Mouse (Mus musculus) liver, embryonic 12.5 days (tissue): Measurements from ENCODE around the gene Mboat1. TPM values are rescaled to one million over a fixed set of nuclear protein-coding genes. Genes with fewer than 3 reads are reported as not detected.

ENCODE experiments used
- ATAC-seq: fragments of 200-750 bp; cut with Nextera tagmentation; 2 replicates; pipeline ENCODE4 v1.8.0; 2017; ENCODE audit warnings: moderate number of reproducible peaks, mild to moderate bottlenecking, moderate library complexity
- H3K27ac ChIP-seq: fragments of 300-500 bp; sonication (generic); 2 replicates; pipeline ENCODE4 v1.5.1; 2016; ENCODE audit warnings: mild to moderate bottlenecking
- H3K27me3 ChIP-seq: fragments of 300-500 bp; sonication (generic); replicated peaks from 2 replicates; pipeline ENCODE4 v1.6.1; 2016; ENCODE audit warnings: mild to moderate bottlenecking, moderate library complexity
- H3K36me3 ChIP-seq: fragments of 300-500 bp; sonication (generic); 2 replicates; pipeline ENCODE4 v1.6.1; 2016; ENCODE audit warnings: mild to moderate bottlenecking, moderate library complexity
- H3K4me1 ChIP-seq: fragments of 300-500 bp; sonication (generic); 2 replicates; pipeline ENCODE4 v1.6.1; 2016
- H3K4me2 ChIP-seq: fragments of 300-500 bp; sonication (generic); 2 replicates; pipeline ENCODE4 v1.6.1; 2016; ENCODE audit warnings: mild to moderate bottlenecking, moderate library complexity
- H3K4me3 ChIP-seq: fragments of 300-500 bp; sonication (generic); 2 replicates; pipeline ENCODE4 v1.5.1; 2016; ENCODE audit warnings: mild to moderate bottlenecking, moderate library complexity
- H3K9ac ChIP-seq: fragments of 300-500 bp; sonication (generic); 2 replicates; pipeline ENCODE4 v1.6.1; 2016; ENCODE audit warnings: mild to moderate bottlenecking, moderate library complexity
- H3K9me3 ChIP-seq: fragments of 300-500 bp; sonication (generic); replicated peaks from 2 replicates; pipeline ENCODE4 v1.6.1; 2016; ENCODE audit warnings: mild to moderate bottlenecking, moderate library complexity
- WGBS: fragments of 180-500 bp; shearing (Covaris S2); methylation state at CpG from one replicate; pipeline ENCODE4 v1.1.7; 2016; ENCODE audit not compliant: insufficient replicate concordance; 5-methylcytosine and 5-hydroxymethylcytosine counted together
- polyA plus RNA-seq: library from polyadenylated mRNA; unstranded; fragments of >200 nt; fragmentation: Nextera tagmentation; extraction: Ambion mirVana; gene quantifications from 2 replicates; pipeline ENCODE4 v1.2.1, GENCODE M21; 2016

Mboat1 gene
- polyA plus RNA-seq, 1 experiment from 2014 or later = 2.6 TPM

DNA sequence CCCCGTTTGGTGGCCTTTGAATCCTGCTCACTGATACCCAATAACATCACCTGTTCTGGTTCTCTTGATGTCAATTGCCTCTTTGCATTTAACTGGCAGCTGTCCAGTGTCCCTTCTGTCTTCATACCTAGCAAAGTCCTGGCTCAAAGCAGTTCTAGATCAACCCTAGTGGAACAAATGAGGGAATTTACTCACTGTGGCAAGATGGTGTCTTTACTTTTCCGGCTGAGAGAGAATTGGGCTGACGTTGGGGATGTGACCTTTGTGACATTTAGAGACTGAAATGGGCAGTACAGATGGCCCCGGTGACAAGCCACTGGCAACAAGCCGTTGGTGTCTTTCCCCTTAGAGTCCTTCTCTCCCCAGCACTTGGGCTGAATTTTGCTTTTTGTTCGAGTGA lies 118.1 kb downstream of the Mboat1 start:
- 60% methylated on average over 6 of the region's 6 CpGs for WGBS
- no peak overlapping the region for H3K4me3 ChIP-seq
- no peak overlapping the region for H3K9ac ChIP-seq
- no peaks in the 10 kb centered on the region for H3K4me1 ChIP-seq
- no peaks in the 10 kb centered on the region for H3K27me3 ChIP-seq
- no peaks in the 10 kb centered on the region for H3K9me3 ChIP-seq
- ATAC-seq = no peak
- no peak overlapping the region for H3K4me2 ChIP-seq
- H3K36me3 ChIP-seq = no peaks in the 10 kb centered on the region
- H3K27ac ChIP-seq = no peak overlapping the region

DNA sequence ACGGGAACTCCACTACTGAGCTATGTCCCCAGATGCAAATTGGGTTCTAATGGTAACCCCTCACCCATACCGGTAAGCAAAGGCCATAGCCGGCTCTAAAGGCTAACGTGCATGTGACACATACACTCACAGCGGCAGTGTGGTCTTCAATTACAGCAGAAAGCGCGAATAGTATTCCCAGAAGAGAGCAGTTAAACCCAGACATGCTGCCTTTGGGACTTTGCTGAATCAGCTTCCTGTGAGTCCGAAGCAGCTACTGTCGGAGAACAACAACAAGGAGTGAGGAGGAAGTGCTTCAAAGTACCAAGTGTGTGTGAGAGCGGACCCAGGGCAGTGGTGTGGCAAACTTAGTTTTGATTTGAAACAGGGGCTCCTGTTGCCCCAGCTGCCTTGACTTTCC lies 122.5 kb downstream of the Mboat1 start:
- no peaks in the 10 kb centered on the region for H3K36me3 ChIP-seq
- no peaks in the 10 kb centered on the region for H3K4me1 ChIP-seq
- no peak overlapping the region for H3K4me2 ChIP-seq
- 51% methylated on average over 10 of the region's 10 CpGs for WGBS
- H3K9ac ChIP-seq = no peak overlapping the region
- no peaks in the 10 kb centered on the region for H3K27me3 ChIP-seq
- H3K4me3 ChIP-seq = no peak overlapping the region
- H3K9me3 ChIP-seq = no peaks in the 10 kb centered on the region
- H3K27ac ChIP-seq = no peak overlapping the region
- ATAC-seq = no peak

DNA sequence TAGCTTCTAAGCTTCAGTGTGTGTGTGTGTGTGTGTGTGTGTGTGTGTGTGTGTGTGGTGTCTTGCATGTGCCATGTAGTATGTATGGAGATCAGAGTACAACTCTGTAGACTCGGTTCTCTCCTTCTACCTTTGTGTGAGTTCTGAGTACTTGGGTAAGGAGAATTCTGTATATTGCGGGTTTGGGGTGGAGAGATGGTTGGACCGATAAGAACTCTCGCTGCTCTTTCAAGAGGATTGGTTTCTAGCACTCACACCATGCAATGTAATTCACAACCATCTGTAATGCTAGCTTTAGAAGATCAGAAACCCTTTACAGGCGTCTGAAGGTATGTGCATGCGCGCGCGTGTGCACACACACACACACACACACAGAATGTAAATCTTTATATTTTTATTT lies 123.0 kb downstream of the Mboat1 start:
- H3K4me1 ChIP-seq = no peaks in the 10 kb centered on the region
- no peak overlapping the region for H3K4me3 ChIP-seq
- H3K27me3 ChIP-seq = no peaks in the 10 kb centered on the region
- no peak overlapping the region for H3K27ac ChIP-seq
- 85% methylated on average over 9 of the region's 9 CpGs for WGBS
- H3K36me3 ChIP-seq = no peaks in the 10 kb centered on the region
- H3K9ac ChIP-seq = no peak overlapping the region
- no peak for ATAC-seq
- H3K4me2 ChIP-seq = no peak overlapping the region
- no peaks in the 10 kb centered on the region for H3K9me3 ChIP-seq

DNA sequence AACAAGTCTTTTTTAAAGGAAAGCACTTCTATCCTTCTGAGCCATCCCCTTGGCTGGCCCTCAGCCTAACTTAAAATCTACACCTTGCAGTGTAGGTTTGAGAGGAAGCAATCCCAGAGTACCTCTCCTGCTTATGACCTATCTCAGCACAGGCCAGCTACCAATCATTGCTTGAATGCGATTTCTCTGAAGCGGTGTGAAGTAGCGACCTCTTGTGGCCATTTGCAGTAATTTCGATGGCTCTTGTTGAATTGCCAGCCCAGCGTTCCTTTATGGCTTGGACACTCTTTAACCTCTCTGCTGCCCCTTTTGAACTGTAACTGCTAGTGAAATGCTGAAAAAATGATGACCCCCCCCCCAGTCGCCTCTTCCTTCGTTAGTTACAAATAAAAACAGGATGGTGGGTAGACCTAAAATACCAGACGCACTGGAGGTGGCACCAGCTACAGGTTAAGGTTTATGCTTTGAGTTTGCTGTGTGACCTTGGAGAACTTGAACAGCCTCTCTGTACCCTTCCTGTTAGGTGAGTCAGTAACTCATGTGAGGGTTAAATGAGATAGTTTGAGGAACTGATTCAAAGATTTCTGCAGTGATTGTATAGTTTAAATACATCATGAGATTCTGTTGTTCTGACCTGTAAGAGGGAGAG lies 123.7 kb downstream of the Mboat1 start:
- H3K27me3 ChIP-seq = no peaks in the 10 kb centered on the region
- H3K4me2 ChIP-seq = no peak overlapping the region
- WGBS = 10% methylated on average over 8 of the region's 8 CpGs
- no peak overlapping the region for H3K9ac ChIP-seq
- H3K4me3 ChIP-seq = no peak overlapping the region
- ATAC-seq = no peak
- H3K4me1 ChIP-seq = no peaks in the 10 kb centered on the region
- no peaks in the 10 kb centered on the region for H3K36me3 ChIP-seq
- H3K9me3 ChIP-seq = no peaks in the 10 kb centered on the region
- H3K27ac ChIP-seq = no peak overlapping the region

- no peak overlapping the region for H3K4me2 ChIP-seq
- H3K4me1 ChIP-seq = no peaks in the 10 kb centered on the region
- no peaks in the 10 kb centered on the region for H3K9me3 ChIP-seq
- H3K4me3 ChIP-seq = no peak overlapping the region
- no peak overlapping the region for H3K9ac ChIP-seq
- H3K27ac ChIP-seq = no peak overlapping the region
- no peaks in the 10 kb centered on the region for H3K36me3 ChIP-seq
- 24% methylated on average over 2 of the region's 2 CpGs for WGBS
- ATAC-seq = no peak
- no peaks in the 10 kb centered on the region for H3K27me3 ChIP-seq
These were observed 127.4 kb downstream of the Mboat1 start for GRCm38 (mm10) chr13:30263681-30264080.

DNA sequence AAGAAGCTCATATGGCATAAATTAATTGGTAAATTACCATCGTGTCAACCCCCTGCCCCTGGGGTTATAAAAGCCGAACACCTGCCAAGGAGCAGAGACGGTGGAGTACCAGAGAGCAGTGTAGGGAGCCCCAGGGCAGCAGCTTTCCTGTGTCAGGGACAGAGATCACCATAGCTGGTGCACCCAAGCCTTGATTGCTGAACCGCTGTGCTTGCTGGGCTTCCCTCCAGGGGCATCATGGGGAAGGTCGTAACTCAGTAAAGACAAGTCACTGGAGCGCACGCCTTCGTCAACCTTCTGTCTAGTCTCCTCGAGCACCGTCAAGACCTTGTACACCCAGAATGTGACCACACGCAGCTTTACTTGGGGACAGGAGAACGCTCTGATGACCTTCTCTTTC lies 128.0 kb downstream of the Mboat1 start:
- no peak overlapping the region for H3K27ac ChIP-seq
- H3K4me2 ChIP-seq = no peak overlapping the region
- H3K4me1 ChIP-seq = no peaks in the 10 kb centered on the region
- WGBS = 54% methylated on average over 12 of the region's 12 CpGs
- H3K4me3 ChIP-seq = no peak overlapping the region
- ATAC-seq = no peak
- H3K27me3 ChIP-seq = no peaks in the 10 kb centered on the region
- H3K9ac ChIP-seq = no peak overlapping the region
- no peaks in the 10 kb centered on the region for H3K9me3 ChIP-seq
- H3K36me3 ChIP-seq = no peaks in the 10 kb centered on the region

GRCm38 (mm10) chr13:30264765-30265164 lies 128.5 kb downstream of the Mboat1 start:
- H3K4me3 ChIP-seq = no peak overlapping the region
- no peaks in the 10 kb centered on the region for H3K27me3 ChIP-seq
- H3K9me3 ChIP-seq = no peaks in the 10 kb centered on the region
- no peaks in the 10 kb centered on the region for H3K36me3 ChIP-seq
- H3K27ac ChIP-seq = no peak overlapping the region
- no peak overlapping the region for H3K9ac ChIP-seq
- no peak for ATAC-seq
- H3K4me2 ChIP-seq = no peak overlapping the region
- 35% methylated on average over 5 of the region's 5 CpGs for WGBS
- H3K4me1 ChIP-seq = no peaks in the 10 kb centered on the region

DNA sequence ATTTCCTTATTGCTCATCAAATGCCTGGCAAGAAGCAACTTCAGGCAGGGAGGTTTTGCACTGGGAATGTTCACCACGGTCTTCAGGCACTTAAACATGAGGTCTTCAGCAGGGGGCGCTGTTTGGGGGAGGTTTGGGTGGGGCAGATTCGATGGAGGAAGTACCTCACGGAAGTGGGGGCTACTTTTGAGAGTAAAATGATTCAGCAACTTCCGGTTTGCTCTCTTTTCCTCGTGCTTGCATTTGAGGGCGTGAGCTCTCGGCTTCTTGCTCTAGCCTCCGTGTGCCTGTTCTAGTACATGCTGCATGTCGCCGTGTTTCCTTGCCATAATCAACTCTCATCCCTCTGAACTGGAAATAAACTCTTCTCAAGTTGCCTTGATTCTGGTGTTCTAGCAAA lies 129.7 kb downstream of the Mboat1 start:
- no peak overlapping the region for H3K9ac ChIP-seq

GRCm38 (mm10) chr13:30272040-30272686 lies 135.9 kb downstream of the Mboat1 start:
- H3K4me2 ChIP-seq = no peak overlapping the region
- H3K27me3 ChIP-seq = no peaks in the 10 kb centered on the region
- no peak overlapping the region for H3K9ac ChIP-seq
- no peaks in the 10 kb centered on the region for H3K4me1 ChIP-seq
- ATAC-seq = no peak
- WGBS = 16% methylated on average over 6 of the region's 6 CpGs
- H3K9me3 ChIP-seq = no peaks in the 10 kb centered on the region
- no peak overlapping the region for H3K27ac ChIP-seq
- H3K36me3 ChIP-seq = no peaks in the 10 kb centered on the region
- H3K4me3 ChIP-seq = no peak overlapping the region

More for the DNA sequence above, 129.7 kb downstream of the Mboat1 start:
- Histone ChIP-seq H3K27ac (no peak overlapping the region), H3K4me2 (no peak overlapping the region), H3K27me3 (no peaks in the 10 kb centered on the region), H3K9me3 (no peaks in the 10 kb centered on the region), H3K4me1 (no peaks in the 10 kb centered on the region), H3K4me3 (no peak overlapping the region), H3K36me3 (no peaks in the 10 kb centered on the region)
- ATAC-seq = no peak
- 72% methylated on average over 11 of the region's 11 CpGs for WGBS

Other genes starting within 250 kb of the Mboat1 start
- gene E2f3, start 150.4 kb upstream of the Mboat1 start, polyA plus RNA-seq = 8.6 and 9.7 TPM in 2 replicates
- gene Agtr1a, start 200.0 kb downstream of the Mboat1 start, polyA plus RNA-seq = 4.2 and 4.6 TPM in 2 replicates